Mouse (Mus musculus) neural tube, embryonic 13.5 days (tissue): ENCODE results near the gene Mdh2. TPM values are rescaled to one million over a fixed set of nuclear protein-coding genes. Genes with fewer than 3 reads are reported as not detected.

ENCODE experiments used
- ATAC-seq: fragments of 200-750 bp; cut with Nextera tagmentation; 2 replicates; pipeline ENCODE4 v1.8.0; 2017; ENCODE audit warnings: low read depth, mild to moderate bottlenecking, moderate TSS enrichment, moderate library complexity
- H3K27ac ChIP-seq: fragments of 300-500 bp; sonication (generic); replicated peaks from 2 replicates; pipeline ENCODE4 v1.5.1; 2015; ENCODE audit warnings: moderate library complexity, mild to moderate bottlenecking, inconsistent platforms
- H3K27me3 ChIP-seq: fragments of 300-500 bp; sonication (generic); 2 replicates; pipeline ENCODE4 v1.6.1; 2015; ENCODE audit warnings: mild to moderate bottlenecking, inconsistent platforms
- H3K36me3 ChIP-seq: fragments of 300-500 bp; sonication (generic); 2 replicates; pipeline ENCODE4 v1.6.1; 2015; ENCODE audit warnings: mild to moderate bottlenecking, inconsistent platforms
- H3K4me1 ChIP-seq: fragments of 300-500 bp; sonication (generic); replicated peaks from 2 replicates; pipeline ENCODE4 v1.6.1; 2015; ENCODE audit warnings: inconsistent platforms
- H3K4me2 ChIP-seq: fragments of 300-500 bp; sonication (generic); 2 replicates; pipeline ENCODE4 v1.6.1; 2015; ENCODE audit warnings: inconsistent platforms, mild to moderate bottlenecking, moderate library complexity
- H3K4me3 ChIP-seq: fragments of 300-500 bp; sonication (generic); 2 replicates; pipeline ENCODE4 v1.5.1; 2015; ENCODE audit warnings: mild to moderate bottlenecking, inconsistent platforms
- H3K9ac ChIP-seq: fragments of 300-500 bp; sonication (generic); 2 replicates; pipeline ENCODE4 v1.6.1; 2015; ENCODE audit warnings: moderate library complexity, mild to moderate bottlenecking, inconsistent platforms
- H3K9me3 ChIP-seq: fragments of 300-500 bp; sonication (generic); 2 replicates; pipeline ENCODE4 v1.6.1; 2016; ENCODE audit warnings: inconsistent platforms
- WGBS: fragments of 180-500 bp; shearing (Covaris S2); methylation state at CpG from one replicate; pipeline ENCODE4 v1.1.7; 2015; 5-methylcytosine and 5-hydroxymethylcytosine counted together
- polyA plus RNA-seq: library from polyadenylated mRNA; unstranded; fragments of >200 nt; fragmentation: Nextera tagmentation; extraction: Ambion mirVana; gene quantifications from 2 replicates; pipeline ENCODE4 v1.2.1, GENCODE M21; 2015

Gene Mdh2
- 607 and 633 TPM in 2 replicates for polyA plus RNA-seq

GRCm38 (mm10) chr5:135778471-135779445 lies at the start of gene Mdh2:
Mdh2 (plus strand) TSS chr5:135778480.
- H3K4me1 ChIP-seq: peaks cover 34% of the 10 kb centered on the region
- H3K36me3 ChIP-seq: peaks cover 21% of the 10 kb centered on the region
- no peaks in the 10 kb centered on the region for H3K9me3 ChIP-seq
- ATAC-seq: peak; percentile 98
- peak within 1 kb of the TSS; percentile 94 for H3K27ac ChIP-seq
- H3K4me3 ChIP-seq: peak within 1 kb of the TSS; percentile 64
- H3K4me2 ChIP-seq: peak within 1 kb of the TSS; percentile 88
- WGBS: under 1% methylated on average over 70 of the region's 70 CpGs
- peak within 1 kb of the TSS; percentile 95 for H3K9ac ChIP-seq
- no peaks in the 10 kb centered on the region for H3K27me3 ChIP-seq

GRCm38 (mm10) chr5:135729351-135729750 lies 48.9 kb upstream of the Mdh2 start:
- no peak for ATAC-seq
- H3K4me1 ChIP-seq: peaks cover 40% of the 10 kb centered on the region
- no peaks in the 10 kb centered on the region for H3K27me3 ChIP-seq
- H3K36me3 ChIP-seq: peaks cover 61% of the 10 kb centered on the region
- no peak overlapping the region for H3K4me2 ChIP-seq
- no peak overlapping the region for H3K9ac ChIP-seq
- H3K9me3 ChIP-seq: no peaks in the 10 kb centered on the region
- no peak overlapping the region for H3K27ac ChIP-seq
- no peak overlapping the region for H3K4me3 ChIP-seq
- 90% methylated on average over 13 of the region's 13 CpGs for WGBS

GRCm38 (mm10) chr5:135730278-135730677 lies 48.0 kb upstream of the Mdh2 start:
- H3K27me3 ChIP-seq: no peaks in the 10 kb centered on the region
- H3K9ac ChIP-seq: no peak overlapping the region
- ATAC-seq: no peak
- 97% methylated on average over 10 of the region's 10 CpGs for WGBS
- H3K4me3 ChIP-seq: no peak overlapping the region
- H3K9me3 ChIP-seq: no peaks in the 10 kb centered on the region
- no peak overlapping the region for H3K27ac ChIP-seq
- H3K4me1 ChIP-seq: peaks cover 30% of the 10 kb centered on the region
- H3K36me3 ChIP-seq: peaks cover 71% of the 10 kb centered on the region
- H3K4me2 ChIP-seq: no peak overlapping the region

GRCm38 (mm10) chr5:135730916-135731315 lies 47.4 kb upstream of the Mdh2 start:
- no peaks in the 10 kb centered on the region for H3K9me3 ChIP-seq

GRCm38 (mm10) chr5:135731322-135731721 lies 47.0 kb upstream of the Mdh2 start:
- WGBS: 95% methylated on average over 16 of the region's 16 CpGs
- Histone ChIP-seq H3K4me1 (peaks cover 20% of the 10 kb centered on the region), H3K4me3 (no peak overlapping the region), H3K27me3 (no peaks in the 10 kb centered on the region), H3K4me2 (no peak overlapping the region), H3K9ac (no peak overlapping the region), H3K27ac (no peak overlapping the region), H3K9me3 (no peaks in the 10 kb centered on the region), H3K36me3 (peaks cover 81% of the 10 kb centered on the region)
- no peak for ATAC-seq

More at GRCm38 (mm10) chr5:135730916-135731315, 47.4 kb upstream of the Mdh2 start:
- Histone ChIP-seq H3K27ac (no peak overlapping the region), H3K4me3 (no peak overlapping the region), H3K36me3 (peaks cover 77% of the 10 kb centered on the region), H3K9ac (no peak overlapping the region), H3K27me3 (no peaks in the 10 kb centered on the region), H3K4me1 (peaks cover 24% of the 10 kb centered on the region), H3K4me2 (no peak overlapping the region)
- WGBS: 94% methylated on average over 10 of the region's 10 CpGs
- ATAC-seq: no peak

- WGBS: 94% methylated on average over 4 of the region's 4 CpGs
- H3K27ac ChIP-seq: no peak overlapping the region
Observed at GRCm38 (mm10) chr5:135733071-135733470, 45.2 kb upstream of the Mdh2 start.

GRCm38 (mm10) chr5:135734057-135734680 lies 44.1 kb upstream of the Mdh2 start:
- H3K9me3 ChIP-seq: no peaks in the 10 kb centered on the region
- no peaks in the 10 kb centered on the region for H3K27me3 ChIP-seq
- H3K27ac ChIP-seq: no peak overlapping the region
- H3K9ac ChIP-seq: no peak overlapping the region
- no peak overlapping the region for H3K4me2 ChIP-seq
- H3K36me3 ChIP-seq: peaks cover 92% of the 10 kb centered on the region
- no peak overlapping the region for H3K4me3 ChIP-seq
- no peak for ATAC-seq
- WGBS: 95% methylated on average over 42 of the region's 42 CpGs
- H3K4me1 ChIP-seq: no peaks in the 10 kb centered on the region

More at GRCm38 (mm10) chr5:135733071-135733470, 45.2 kb upstream of the Mdh2 start:
- H3K27me3 ChIP-seq: no peaks in the 10 kb centered on the region
- H3K36me3 ChIP-seq: peaks cover 98% of the 10 kb centered on the region
- no peak for ATAC-seq
- no peaks in the 10 kb centered on the region for H3K9me3 ChIP-seq
- 0 out of 2 replicates have a peak, but pooled peaks cover 3% of the 10 kb centered on the region for H3K4me1 ChIP-seq
- H3K4me3 ChIP-seq: no peak overlapping the region
- no peak overlapping the region for H3K9ac ChIP-seq
- H3K4me2 ChIP-seq: no peak overlapping the region

- 92% methylated on average over 13 of the region's 13 CpGs for WGBS
- Histone ChIP-seq H3K9ac (no peak overlapping the region), H3K9me3 (no peaks in the 10 kb centered on the region), H3K27me3 (no peaks in the 10 kb centered on the region), H3K27ac (no peak overlapping the region), H3K4me3 (no peak overlapping the region), H3K4me2 (no peak overlapping the region), H3K4me1 (no peaks in the 10 kb centered on the region), H3K36me3 (peaks cover 88% of the 10 kb centered on the region)
- no peak for ATAC-seq
Observed at GRCm38 (mm10) chr5:135735741-135736140, 42.5 kb upstream of the Mdh2 start.

GRCm38 (mm10) chr5:135736544-135736943 lies 41.7 kb upstream of the Mdh2 start:
- Histone ChIP-seq H3K27ac (no peak overlapping the region), H3K27me3 (no peaks in the 10 kb centered on the region), H3K9ac (no peak overlapping the region), H3K4me3 (no peak overlapping the region), H3K4me1 (no peaks in the 10 kb centered on the region), H3K9me3 (no peaks in the 10 kb centered on the region), H3K4me2 (no peak overlapping the region), H3K36me3 (peaks cover 88% of the 10 kb centered on the region)
- WGBS: 93% methylated on average over 16 of the region's 16 CpGs
- ATAC-seq: no peak

- Histone ChIP-seq H3K36me3 (peaks cover 87% of the 10 kb centered on the region), H3K4me1 (no peaks in the 10 kb centered on the region), H3K9ac (no peak overlapping the region), H3K4me3 (no peak overlapping the region), H3K4me2 (no peak overlapping the region), H3K9me3 (no peaks in the 10 kb centered on the region), H3K27me3 (no peaks in the 10 kb centered on the region), H3K27ac (no peak overlapping the region)
- WGBS: 80% methylated on average over 7 of the region's 7 CpGs
- ATAC-seq: no peak
Observed at GRCm38 (mm10) chr5:135737154-135737553, 41.1 kb upstream of the Mdh2 start.

GRCm38 (mm10) chr5:135738266-135738665 lies 40.0 kb upstream of the Mdh2 start:
- H3K36me3 ChIP-seq: peaks cover 75% of the 10 kb centered on the region
- H3K4me3 ChIP-seq: no peak overlapping the region
- no peak for ATAC-seq
- no peaks in the 10 kb centered on the region for H3K27me3 ChIP-seq
- no peak overlapping the region for H3K4me2 ChIP-seq
- peaks cover 11% of the 10 kb centered on the region for H3K4me1 ChIP-seq
- no peaks in the 10 kb centered on the region for H3K9me3 ChIP-seq
- WGBS: 18% methylated on average over 6 of the region's 6 CpGs
- H3K9ac ChIP-seq: no peak overlapping the region
- no peak overlapping the region for H3K27ac ChIP-seq

GRCm38 (mm10) chr5:135742156-135742555 lies 36.1 kb upstream of the Mdh2 start:
- H3K27ac ChIP-seq: no peak overlapping the region
- 75% methylated on average over 10 of the region's 10 CpGs for WGBS
- H3K4me3 ChIP-seq: no peak overlapping the region
- H3K36me3 ChIP-seq: peaks cover 37% of the 10 kb centered on the region
- no peak overlapping the region for H3K4me2 ChIP-seq
- no peaks in the 10 kb centered on the region for H3K9me3 ChIP-seq
- H3K9ac ChIP-seq: 0 out of 2 replicates have a peak overlapping the region, but pooled peaks have one; percentile 26
- no peaks in the 10 kb centered on the region for H3K27me3 ChIP-seq
- no peak for ATAC-seq
- peaks cover 19% of the 10 kb centered on the region for H3K4me1 ChIP-seq
